Mouse (Mus musculus) forebrain, embryonic 11.5 days (tissue): ENCODE data around the gene Abcg4. TPM values are rescaled to one million over a fixed set of nuclear protein-coding genes. Genes with fewer than 3 reads are reported as not detected.
A peak's percentile ranks its signal among the peaks of the same experiment; 100 is the strongest.
"Not testable (repeated sequence)": the region's sequence is repeated elsewhere in the genome, so short reads cannot be mapped to it uniquely, and the experiment has no call there.

Source experiments
- ATAC-seq: fragments of 200-750 bp; cut with Nextera tagmentation; replicated peaks from 2 replicates; pipeline ENCODE4 v1.8.0; 2017; ENCODE audit warnings: moderate TSS enrichment; ENCODE audit not compliant: low FRiP score
- DNase-seq: peaks from one replicate; pipeline ENCODE4 v3.0.0-alpha.2; 2017; ENCODE audit warnings: low spot score
- H3K27ac ChIP-seq: fragments of 300-500 bp; sonication (generic); 2 replicates; pipeline ENCODE4 v1.5.1; 2014; ENCODE audit warnings: low read depth, low read length
- H3K27me3 ChIP-seq: fragments of 300-500 bp; sonication (generic); 2 replicates; pipeline ENCODE4 v1.6.1; 2014; ENCODE audit warnings: mild to moderate bottlenecking, low read length, mixed read lengths; ENCODE audit not compliant: control insufficient read depth, insufficient read depth
- H3K36me3 ChIP-seq: fragments of 300-500 bp; sonication (generic); 2 replicates; pipeline ENCODE4 v1.6.1; 2014; ENCODE audit warnings: mild to moderate bottlenecking, low read length, moderate library complexity, mixed read lengths; ENCODE audit not compliant: control insufficient read depth, insufficient read depth
- H3K4me1 ChIP-seq: fragments of 300-500 bp; sonication (generic); replicated peaks from 2 replicates; pipeline ENCODE4 v1.6.1; 2014; ENCODE audit warnings: low read length, mixed read lengths; ENCODE audit not compliant: control insufficient read depth, insufficient read depth
- H3K4me2 ChIP-seq: fragments of 300-500 bp; sonication (generic); 2 replicates; pipeline ENCODE4 v1.6.1; 2014; ENCODE audit warnings: low read depth, mild to moderate bottlenecking, low read length, moderate library complexity, mixed read lengths; ENCODE audit not compliant: severe bottlenecking
- H3K4me3 ChIP-seq: fragments of 300-500 bp; sonication (generic); 2 replicates; pipeline ENCODE4 v1.5.1; 2014; ENCODE audit warnings: low read depth, low read length
- H3K9ac ChIP-seq: fragments of 300-500 bp; sonication (generic); 2 replicates; pipeline ENCODE4 v1.6.1; 2014; ENCODE audit warnings: low read length
- H3K9me3 ChIP-seq: fragments of 300-500 bp; sonication (generic); 2 replicates; pipeline ENCODE4 v1.6.1; 2016; ENCODE audit warnings: low read length, mixed read lengths; ENCODE audit not compliant: control insufficient read depth
- WGBS: fragments of 180-500 bp; shearing (Covaris S2); extraction: QIAGEN DNeasy Blood & Tissue Kit; methylation state at CpG from one replicate; pipeline ENCODE4 v1.1.7; 2014; 5-methylcytosine and 5-hydroxymethylcytosine counted together
- polyA plus RNA-seq: library from polyadenylated mRNA; unstranded; fragments of >200 nt; fragmentation: Nextera tagmentation; extraction: Ambion mirVana; gene quantifications from 2 replicates; pipeline ENCODE4 v1.2.1, GENCODE M21; 2014

The Abcg4 gene
- 6.7 and 9.6 TPM in 2 replicates for polyA plus RNA-seq

DNA sequence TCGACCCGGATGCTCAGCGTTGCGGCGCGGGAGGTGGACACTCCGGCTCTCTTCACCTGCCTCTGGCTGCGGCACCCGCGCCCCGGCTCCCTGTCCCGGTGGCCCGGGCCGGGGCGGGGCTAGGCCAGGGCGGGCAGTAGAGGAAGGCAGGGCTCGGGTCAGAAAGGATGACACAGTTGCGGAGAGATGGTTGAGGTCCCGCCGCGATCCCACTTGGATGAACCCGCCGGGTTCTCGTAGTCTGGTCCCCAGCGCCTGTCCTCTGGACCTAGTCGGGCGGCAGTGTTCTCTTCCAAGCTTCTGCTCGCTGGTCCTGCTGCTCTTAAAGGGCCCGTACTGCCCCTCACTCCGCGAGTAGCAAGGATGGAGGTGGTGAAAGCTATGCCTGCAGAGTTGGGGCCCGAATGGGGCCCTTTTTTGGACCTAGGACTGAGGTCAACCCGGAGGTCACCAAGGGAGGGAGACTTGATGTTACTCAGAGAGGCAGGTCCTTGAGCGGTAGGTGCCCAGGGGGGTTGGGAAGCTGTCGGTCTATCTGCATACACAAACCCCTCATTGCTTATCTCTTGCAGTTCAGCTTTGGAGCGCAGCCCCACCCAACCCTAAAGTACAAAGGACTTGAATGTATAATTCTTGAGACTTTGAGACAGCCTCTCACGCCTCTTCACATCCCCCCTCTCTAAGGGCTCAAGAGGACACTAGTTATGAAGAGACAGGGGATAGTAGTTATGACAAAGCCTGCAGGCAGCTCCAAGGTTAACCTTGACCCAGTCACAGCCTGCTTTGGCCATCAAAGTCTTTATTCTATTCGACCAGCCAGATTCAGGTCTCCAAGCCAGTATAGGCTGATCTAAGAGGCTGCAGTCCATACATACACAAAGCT lies at the start of gene Abcg4:
TSS of gene Abcg4 (minus strand) at position 540 of the 883 bp plus-strand sequence.
- Histone ChIP-seq H3K27me3 (no peaks in the 10 kb centered on the region), H3K4me1 (peaks cover 12% of the 10 kb centered on the region), H3K4me2 (peak within 1 kb of the TSS; percentile 97), H3K9ac (peak within 1 kb of the TSS; percentile 80), H3K9me3 (no peaks in the 10 kb centered on the region; the same call in 1 of the 2 replicates), H3K4me3 (peak within 1 kb of the TSS; percentile 72), H3K27ac (0 out of 2 replicates have a peak within 1 kb of the TSS, but pooled peaks have one; percentile 18), H3K36me3 (no peaks in the 10 kb centered on the region)
- ATAC-seq (peak; percentile 72), DNase-seq (peak; percentile 73)
- 1% methylated on average over 38 of the region's 38 CpGs for WGBS

DNA sequence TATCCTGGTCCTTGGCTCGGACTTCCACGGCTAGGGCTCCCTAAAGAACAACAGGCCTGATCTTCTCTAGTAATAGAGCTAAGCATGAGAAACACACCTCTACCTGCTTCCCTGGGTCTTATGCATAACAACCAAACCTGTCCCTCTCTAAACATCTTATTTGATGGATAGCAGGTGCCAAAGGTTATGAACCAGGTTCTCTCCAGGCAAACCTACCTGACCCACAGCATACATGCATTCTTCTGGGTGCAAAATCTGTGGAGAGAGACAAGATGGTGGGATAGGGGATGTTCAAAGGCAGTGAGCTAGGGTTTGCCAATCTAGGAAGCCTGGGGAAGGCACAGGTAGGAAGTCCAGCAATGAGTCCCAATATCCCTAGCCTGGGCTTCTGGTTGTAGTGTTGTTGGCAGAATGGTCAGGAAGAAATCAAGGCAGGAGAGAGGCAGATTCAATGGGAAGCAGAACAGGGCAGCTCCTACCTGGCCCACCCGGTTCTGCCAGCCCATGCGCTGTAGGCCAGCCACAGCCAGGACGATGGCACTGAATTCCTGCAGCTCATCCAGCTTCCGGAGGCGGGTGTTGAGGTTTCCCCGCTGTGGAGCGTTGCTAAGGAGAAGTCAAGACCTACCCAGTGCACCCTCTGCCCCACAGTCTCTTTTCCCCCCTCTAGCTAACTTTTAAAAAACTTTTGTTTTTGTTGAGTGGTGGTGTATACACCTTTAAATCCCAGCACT lies 49.2 kb upstream of the Abcg4 start:
- Histone ChIP-seq H3K4me1 (peaks cover 6% of the 10 kb centered on the region; the same call in 1 of the 2 replicates), H3K36me3 (peaks cover 15% of the 10 kb centered on the region), H3K9ac (no peak overlapping the region), H3K27ac (no peak overlapping the region), H3K9me3 (no peaks in the 10 kb centered on the region; the same call in 1 of the 2 replicates), H3K4me3 (peak overlapping the region; percentile 99), H3K27me3 (no peaks in the 10 kb centered on the region), H3K4me2 (peak overlapping the region; percentile 37)
- DNase-seq: no peak
- ATAC-seq: no peak
- 70% methylated on average over 9 of the region's 9 CpGs for WGBS

DNA sequence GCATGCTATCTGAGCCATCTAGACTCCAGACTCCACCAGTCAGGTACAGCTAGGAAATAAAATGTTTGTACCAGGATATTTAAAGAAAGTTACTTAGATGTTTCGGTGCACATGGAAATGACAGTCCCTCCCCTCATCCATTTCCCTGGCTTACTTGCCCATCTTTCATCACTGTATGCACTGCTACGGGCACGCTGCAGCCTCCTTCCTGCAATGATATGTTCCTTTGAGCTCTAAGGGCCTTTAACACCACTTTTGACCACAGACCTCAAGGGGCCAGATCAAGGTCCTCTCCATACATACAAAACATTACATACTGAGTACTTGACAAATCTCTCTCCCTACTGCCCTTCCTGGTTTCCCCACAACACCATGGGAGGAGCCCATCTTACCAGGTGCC lies 48.5 kb upstream of the Abcg4 start:
- H3K27me3 ChIP-seq: no peaks in the 10 kb centered on the region
- H3K36me3 ChIP-seq: peaks cover 18% of the 10 kb centered on the region
- no peak for DNase-seq
- H3K27ac ChIP-seq: peak overlapping the region; percentile 31; the same call in 1 of the 2 replicates
- no peaks in the 10 kb centered on the region; the same call in 1 of the 2 replicates for H3K9me3 ChIP-seq
- WGBS: 80% methylated on average over 3 of the region's 3 CpGs
- no peak for ATAC-seq
- peak overlapping the region; percentile 99 for H3K4me3 ChIP-seq
- H3K4me1 ChIP-seq: peaks cover 4% of the 10 kb centered on the region; the same call in 1 of the 2 replicates
- peak overlapping the region; percentile 99 for H3K9ac ChIP-seq
- H3K4me2 ChIP-seq: peak overlapping the region; percentile 73

DNA sequence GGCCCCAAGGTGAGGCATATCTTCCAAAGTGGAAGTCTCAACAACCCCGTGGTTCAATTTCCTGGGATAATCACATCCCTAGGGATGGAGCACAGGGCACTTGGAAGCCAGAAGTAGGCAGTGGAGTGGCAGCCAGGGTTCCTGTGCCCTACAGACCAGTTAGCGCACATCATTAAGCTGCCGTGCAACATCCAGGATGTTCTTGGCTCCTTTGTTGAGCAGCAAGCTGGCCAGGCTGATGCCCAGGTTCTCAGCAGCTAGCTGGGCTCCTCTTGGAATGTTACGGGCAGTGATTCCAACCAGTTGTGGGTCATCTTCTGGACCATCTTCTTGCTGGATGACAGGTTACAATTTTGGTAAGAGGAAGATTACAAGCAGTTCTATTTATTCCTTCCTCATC lies 48.1 kb upstream of the Abcg4 start:
- H3K4me1 ChIP-seq, H3K27me3 ChIP-seq, H3K27ac ChIP-seq, H3K9me3 ChIP-seq, ATAC-seq, DNase-seq: not testable (repeated sequence)
- Histone ChIP-seq H3K4me2 (peak overlapping the region; percentile 73), H3K4me3 (peak overlapping the region; percentile 99), H3K36me3 (peaks cover 18% of the 10 kb centered on the region), H3K9ac (peak overlapping the region; percentile 99)
- 27% methylated on average over 4 of the region's 4 CpGs for WGBS

DNA sequence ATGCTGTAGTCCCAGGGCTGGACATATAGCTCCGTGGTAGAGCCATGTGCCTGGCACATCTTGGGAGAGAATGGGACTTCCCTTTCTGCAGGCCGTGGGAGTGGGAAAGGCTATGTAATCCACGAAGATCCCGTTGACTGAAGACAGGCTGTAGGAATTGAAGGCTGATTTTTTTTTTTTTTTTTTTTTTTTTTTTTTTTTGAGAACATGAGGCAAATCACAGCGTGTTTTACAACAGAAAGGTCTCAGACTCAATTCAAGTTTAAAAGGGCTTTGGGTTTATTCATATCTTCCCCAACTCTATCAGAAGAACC lies 47.6 kb upstream of the Abcg4 start:
- H3K9me3 ChIP-seq: no peaks in the 10 kb centered on the region; the same call in 1 of the 2 replicates
- peak overlapping the region; percentile 99 for H3K4me3 ChIP-seq
- peaks cover 4% of the 10 kb centered on the region; the same call in 1 of the 2 replicates for H3K4me1 ChIP-seq
- H3K4me2 ChIP-seq: peak overlapping the region; percentile 73
- H3K27me3 ChIP-seq: no peaks in the 10 kb centered on the region
- no peak for DNase-seq
- WGBS: 4% methylated on average over 5 of the region's 5 CpGs
- peaks cover 18% of the 10 kb centered on the region for H3K36me3 ChIP-seq
- peak overlapping the region; percentile 99 for H3K9ac ChIP-seq
- ATAC-seq: no peak
- H3K27ac ChIP-seq: peak overlapping the region; percentile 97; the same call in 1 of the 2 replicates

DNA sequence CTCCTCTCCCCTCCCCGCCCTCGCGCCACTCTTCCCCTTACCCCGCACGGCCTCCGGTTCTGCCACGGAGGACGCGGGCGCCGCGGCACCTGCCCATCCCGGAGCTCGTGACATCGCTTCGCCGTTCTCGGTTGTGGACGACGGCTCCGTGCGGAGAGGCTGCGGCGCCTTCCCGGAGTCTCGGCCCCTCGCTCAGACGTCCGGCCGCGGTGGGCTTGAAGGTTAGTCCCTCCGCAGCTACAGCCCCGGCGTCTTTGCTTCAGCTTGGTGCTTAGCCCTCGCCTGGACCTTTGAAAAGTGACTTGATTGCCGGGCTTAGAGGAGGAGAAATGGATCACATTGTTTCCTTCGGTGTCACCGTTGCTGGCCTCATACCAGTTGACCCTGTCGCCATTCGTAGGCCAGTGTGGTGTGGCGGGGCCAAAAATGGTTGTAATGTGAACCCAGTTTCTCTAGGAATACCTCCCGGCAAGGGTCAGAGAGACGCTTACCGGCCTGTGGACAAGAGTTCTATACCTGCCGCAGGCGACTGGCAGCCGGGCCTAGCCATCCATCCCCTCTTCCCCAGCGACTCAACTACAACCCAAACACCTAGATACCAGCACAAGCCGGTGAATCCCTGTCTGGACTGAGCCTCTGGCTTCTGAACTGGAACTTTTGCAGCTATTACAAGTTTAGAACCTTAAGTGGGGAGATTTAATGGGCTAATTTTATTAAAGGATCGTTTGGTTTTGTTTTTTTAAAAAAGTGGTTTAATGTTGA lies 47.1 kb upstream of the Abcg4 start:
- ATAC-seq (no peak), DNase-seq (peak; percentile 82)
- peaks cover 18% of the 10 kb centered on the region for H3K36me3 ChIP-seq
- peak overlapping the region; percentile 97 for H3K27ac ChIP-seq
- no peaks in the 10 kb centered on the region for H3K27me3 ChIP-seq
- peak overlapping the region; percentile 73 for H3K4me2 ChIP-seq
- peak overlapping the region; percentile 99 for H3K4me3 ChIP-seq
- no peaks in the 10 kb centered on the region; the same call in 1 of the 2 replicates for H3K9me3 ChIP-seq
- WGBS: under 1% methylated on average over 48 of the region's 50 CpGs
- H3K4me1 ChIP-seq: peaks cover 4% of the 10 kb centered on the region; the same call in 1 of the 2 replicates
- peak overlapping the region; percentile 99 for H3K9ac ChIP-seq

DNA sequence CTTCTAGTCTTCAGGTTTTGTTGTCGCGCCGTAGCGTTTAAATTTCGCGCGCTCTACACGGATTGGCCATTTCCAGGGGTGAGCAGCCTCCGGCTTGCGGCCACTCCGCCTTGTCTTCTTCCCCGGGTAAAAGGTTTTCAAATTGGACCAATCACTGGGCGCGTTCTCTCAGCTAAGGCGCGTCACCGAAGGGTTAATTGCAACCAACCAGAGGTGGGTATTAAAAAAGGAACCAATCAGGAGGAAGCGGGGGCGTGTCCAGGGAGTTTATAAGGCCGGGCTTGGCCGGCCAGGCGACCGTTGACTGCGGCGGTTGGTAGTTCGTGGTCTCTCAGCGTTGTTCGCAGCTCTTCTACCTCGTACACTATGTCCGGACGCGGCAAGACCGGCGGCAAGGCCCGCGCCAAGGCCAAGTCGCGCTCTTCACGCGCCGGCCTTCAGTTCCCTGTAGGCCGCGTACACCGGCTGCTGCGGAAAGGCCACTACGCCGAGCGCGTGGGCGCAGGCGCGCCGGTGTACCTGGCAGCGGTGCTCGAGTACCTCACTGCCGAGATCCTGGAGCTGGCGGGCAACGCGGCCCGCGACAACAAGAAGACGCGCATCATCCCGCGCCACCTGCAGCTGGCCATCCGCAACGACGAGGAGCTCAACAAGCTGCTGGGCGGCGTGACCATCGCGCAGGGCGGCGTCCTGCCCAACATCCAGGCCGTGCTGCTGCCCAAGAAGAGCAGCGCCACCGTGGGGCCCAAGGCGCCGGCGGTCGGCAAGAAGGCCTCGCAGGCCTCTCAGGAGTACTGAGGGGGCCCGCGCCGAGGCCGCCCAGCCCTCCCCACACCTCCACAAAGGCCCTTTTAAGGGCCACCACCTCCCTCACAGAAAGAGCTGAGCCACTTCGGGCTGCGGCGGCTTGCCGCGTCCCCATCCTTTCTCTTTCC lies 46.2 kb upstream of the Abcg4 start, which contains the start of gene H2afx:
TSS of gene H2afx (plus strand) at position 299 of the 935 bp plus-strand sequence.
- H3K4me2 ChIP-seq: peak within 1 kb of the TSS; percentile 73
- ATAC-seq (peak; percentile 97), DNase-seq (peak; percentile 99)
- H3K9me3 ChIP-seq: no peaks in the 10 kb centered on the region; the same call in 1 of the 2 replicates
- peak within 1 kb of the TSS; percentile 97 for H3K27ac ChIP-seq
- H3K4me1 ChIP-seq: peaks cover 4% of the 10 kb centered on the region; the same call in 1 of the 2 replicates
- H3K27me3 ChIP-seq: no peaks in the 10 kb centered on the region
- peaks cover 18% of the 10 kb centered on the region for H3K36me3 ChIP-seq
- H3K4me3 ChIP-seq: peak within 1 kb of the TSS; percentile 99
- H3K9ac ChIP-seq: peak within 1 kb of the TSS; percentile 99
- under 1% methylated on average over 86 of the region's 91 CpGs for WGBS
